ENCODE assay signal across 15 mouse cellular contexts in genomic region chr17:78392401-78393087, GRCm38 (mm10).
"Had no signal": no experiment of that assay in that cellular context is flagged by ENCODE, and none has a peak within 500 bp of the region (broad histone marks: within the 10 kb centered on the region; RNA-seq: fewer than 3 reads in every experiment).

No protein-coding gene starts in this region.

- H3K9me3 ChIP-seq: liver, embryonic 13.5 days; lung, embryonic 15.5 days; megakaryocyte, embryonic 14.5 days; midbrain, embryonic 15.5 days; neural tube, embryonic 13.5 days had no signal

- ATAC-seq: liver, postnatal 0 days; midbrain, embryonic 15.5 days had no signal

- H3K36me3 ChIP-seq: lung, embryonic 15.5 days; midbrain, embryonic 15.5 days; neural tube, embryonic 13.5 days had no signal

- H3K4me2 ChIP-seq: liver, embryonic 13.5 days; lung, embryonic 15.5 days; midbrain, embryonic 11.5 days; midbrain, embryonic 15.5 days; neural tube, embryonic 13.5 days had no signal

- H3K9ac ChIP-seq: liver, embryonic 13.5 days; liver, postnatal 0 days; lung, embryonic 15.5 days; midbrain, embryonic 15.5 days; neural tube, embryonic 13.5 days had no signal

- H3K27me3 ChIP-seq: liver, embryonic 13.5 days; lung, embryonic 15.5 days; megakaryocyte, embryonic 14.5 days; midbrain, embryonic 15.5 days; neural tube, embryonic 13.5 days had no signal

- H3K4me3 ChIP-seq: liver, embryonic 13.5 days; lung, embryonic 15.5 days; megakaryocyte, embryonic 14.5 days; midbrain, embryonic 15.5 days; neural tube, embryonic 13.5 days had no signal

- DNase-seq: kidney, postnatal 14 days; left cerebral cortex, postnatal 4 days; liver, embryonic 13.5 days; liver, postnatal 0 days; lung, postnatal 14 days; right cerebral cortex, adult 18-20 months; right cerebral cortex, postnatal 25 days; thymus, postnatal 4 days had no signal

- H3K4me1 ChIP-seq: lung, embryonic 15.5 days; midbrain, embryonic 15.5 days; neural tube, embryonic 13.5 days had no signal

- H3K27ac ChIP-seq: liver, embryonic 13.5 days; lung, embryonic 15.5 days; macrophage; midbrain, embryonic 15.5 days; neural tube, embryonic 13.5 days; stomach, postnatal 0 days had no signal
